Mouse (Mus musculus) testis, adult 2 months (tissue): Measurements from ENCODE around the gene Urm1.

Experiments
- CTCF ChIP-seq: fragments of 200-500 bp; IDR thresholded peaks from 2 replicates; pipeline ENCODE4 v1.5.1; 2012; ENCODE audit warnings: low read depth, mild to moderate bottlenecking, inconsistent platforms, low read length, moderate library complexity; ENCODE audit not compliant: control insufficient read depth, insufficient read depth, insufficient replicate concordance
- POLR2A ChIP-seq: fragments of 200-500 bp; IDR thresholded peaks from 2 replicates; pipeline ENCODE4 v1.6.1; 2012; ENCODE audit warnings: low read depth, mild to moderate bottlenecking, inconsistent platforms, low read length, moderate library complexity; ENCODE audit not compliant: control insufficient read depth

DNA sequence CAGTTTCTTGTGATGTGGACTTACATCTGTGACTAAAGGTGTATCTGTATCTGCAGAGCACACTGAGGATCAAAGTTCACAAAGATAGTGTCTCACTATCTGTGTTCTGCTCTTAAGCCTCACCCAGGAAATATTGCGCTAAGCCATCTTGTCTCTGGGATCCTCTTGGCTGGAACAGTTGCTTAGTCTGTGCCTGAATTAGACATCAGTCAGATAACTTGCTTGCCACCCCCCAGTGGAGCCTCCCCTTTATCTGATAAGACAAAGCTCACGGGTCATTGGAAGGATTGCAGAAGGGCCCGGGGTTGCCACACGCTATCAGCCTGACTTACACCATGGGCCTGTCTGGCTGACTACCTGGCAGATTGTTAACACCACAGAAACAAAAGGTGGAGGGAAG, 46.6 kb upstream of the Urm1 start:
- TF ChIP-seq POLR2A: no peak
- TF ChIP-seq CTCF: no peak
